Mouse (Mus musculus) spleen, adult 18-20 months (tissue): ENCODE results near the gene Pin4.

ENCODE experiments used
- DNase-seq, 2 experiments: peaks; one replicate each; pipeline ENCODE4 v3.0.0; 2022; ENCODE audit warnings: mixed read lengths in 2 of 2

Gene Pin4

GRCm38 (mm10) chrX:102157423-102157791 lies 38.2 kb downstream of the Pin4 start:
- DNase-seq = no peak

DNA sequence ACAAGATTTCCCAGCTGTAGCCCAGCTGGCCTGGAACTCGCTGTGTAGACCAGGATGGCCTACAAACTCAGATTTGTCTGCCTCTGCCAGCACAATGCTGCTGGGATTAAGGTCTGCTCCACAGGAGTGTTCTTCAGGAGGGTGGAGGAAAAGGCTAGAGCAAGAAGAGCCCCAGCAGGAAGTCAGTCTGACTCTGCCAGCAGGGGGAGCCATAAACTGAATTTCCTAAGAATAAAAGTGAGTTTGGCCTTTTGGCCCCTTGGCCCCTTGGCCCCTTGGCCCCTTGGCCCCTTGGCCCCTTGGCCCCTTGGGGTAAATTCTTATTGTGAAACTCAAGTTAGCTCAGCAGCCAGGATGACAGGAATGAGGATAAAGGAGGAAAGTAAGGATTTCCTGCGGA lies 40.5 kb downstream of the Pin4 start:
- DNase-seq = peak; percentile 8 to 30

DNA sequence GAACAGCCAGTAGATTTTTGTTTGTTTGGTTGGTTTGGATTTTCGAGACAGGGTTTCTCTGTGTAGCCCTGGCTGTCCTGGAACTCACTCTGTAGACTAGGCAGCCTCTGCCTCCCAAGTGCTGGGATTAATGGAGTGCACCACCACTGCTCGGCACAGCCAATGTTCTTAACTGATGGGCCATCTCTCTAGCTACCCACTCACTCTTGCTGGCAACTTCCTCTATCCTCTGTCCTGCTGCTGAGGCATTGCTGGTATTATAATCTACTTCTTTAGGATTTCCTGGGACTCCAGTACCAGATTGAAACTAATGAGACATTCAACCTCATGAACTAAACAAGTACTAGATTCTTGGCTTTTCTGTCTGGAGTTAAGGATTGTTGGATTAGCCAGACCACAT lies 41.3 kb downstream of the Pin4 start:
- no peak for DNase-seq

GRCm38 (mm10) chrX:102163096-102163495 lies 43.8 kb downstream of the Pin4 start:
- no peak for DNase-seq

DNA sequence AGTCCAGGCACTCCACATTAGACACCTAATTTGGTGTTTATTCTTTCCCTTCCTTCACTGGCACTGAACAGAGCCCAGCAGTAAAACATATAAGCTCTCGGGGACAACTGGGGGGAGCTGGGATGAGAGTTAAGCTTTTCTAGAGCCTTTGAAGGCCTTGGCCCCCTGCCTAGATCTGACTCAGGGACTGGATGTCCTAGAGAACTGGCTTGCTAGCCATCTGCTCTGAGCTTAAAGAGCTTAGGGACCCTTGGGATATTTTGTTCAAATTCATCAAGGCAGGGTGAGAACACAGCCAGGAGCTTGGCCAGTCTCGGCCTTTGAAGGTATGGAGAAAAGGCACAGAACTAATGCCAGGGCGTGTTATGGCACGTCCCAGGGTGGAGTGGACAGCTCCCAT lies 44.3 kb downstream of the Pin4 start:
- no peak for DNase-seq

DNA sequence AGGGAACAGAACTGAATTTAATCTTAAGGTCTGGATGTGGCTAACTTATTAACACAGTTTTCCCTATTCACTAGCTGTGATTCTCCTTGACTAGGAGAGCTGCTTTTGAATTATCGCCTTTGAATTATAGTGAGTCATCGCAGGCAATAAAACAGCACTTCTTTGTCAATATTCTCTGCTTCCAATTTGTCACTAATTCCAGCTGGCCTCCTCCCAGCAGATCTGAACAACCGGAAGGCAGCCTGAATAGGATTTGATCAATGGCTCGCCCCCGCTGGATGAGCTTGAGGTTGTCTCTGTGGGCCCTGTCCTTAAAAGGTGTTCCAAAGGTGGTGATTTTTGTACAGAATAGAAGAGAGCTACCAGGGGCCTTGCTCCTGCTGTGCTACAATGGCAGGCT lies 47.3 kb downstream of the Pin4 start:
- DNase-seq = no peak

GRCm38 (mm10) chrX:102166986-102167385 lies 47.7 kb downstream of the Pin4 start:
- DNase-seq = no peak

- DNase-seq = no peak
Observed at GRCm38 (mm10) chrX:102169724-102170123, 50.5 kb downstream of the Pin4 start.

DNA sequence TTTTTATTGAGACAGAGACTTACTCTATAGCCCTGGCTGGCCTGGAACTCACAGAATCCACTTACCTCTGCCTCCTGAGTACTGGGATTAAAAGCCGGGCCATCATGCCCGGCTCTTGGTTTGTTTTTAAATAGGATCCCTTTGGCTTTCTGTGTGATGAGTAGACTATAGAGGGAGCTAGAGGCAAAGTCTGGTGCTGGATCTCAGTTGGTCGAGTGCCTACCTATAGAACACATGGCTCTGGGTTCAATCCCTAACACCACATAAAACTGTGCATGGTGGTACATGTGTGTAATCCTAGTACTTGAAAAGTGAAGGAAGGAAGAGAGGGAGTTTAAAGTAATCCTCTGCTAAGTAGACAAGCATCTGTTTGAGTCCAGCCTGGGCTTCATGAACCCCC lies 50.9 kb downstream of the Pin4 start:
- no peak for DNase-seq

- no peak for DNase-seq
Observed at GRCm38 (mm10) chrX:102170900-102171299, 51.7 kb downstream of the Pin4 start.

GRCm38 (mm10) chrX:102175538-102176287 lies 56.5 kb downstream of the Pin4 start:
- no peak for DNase-seq
